Comparison of ENCODE assay signal across 9 mouse cellular contexts in the genomic region with DNA sequence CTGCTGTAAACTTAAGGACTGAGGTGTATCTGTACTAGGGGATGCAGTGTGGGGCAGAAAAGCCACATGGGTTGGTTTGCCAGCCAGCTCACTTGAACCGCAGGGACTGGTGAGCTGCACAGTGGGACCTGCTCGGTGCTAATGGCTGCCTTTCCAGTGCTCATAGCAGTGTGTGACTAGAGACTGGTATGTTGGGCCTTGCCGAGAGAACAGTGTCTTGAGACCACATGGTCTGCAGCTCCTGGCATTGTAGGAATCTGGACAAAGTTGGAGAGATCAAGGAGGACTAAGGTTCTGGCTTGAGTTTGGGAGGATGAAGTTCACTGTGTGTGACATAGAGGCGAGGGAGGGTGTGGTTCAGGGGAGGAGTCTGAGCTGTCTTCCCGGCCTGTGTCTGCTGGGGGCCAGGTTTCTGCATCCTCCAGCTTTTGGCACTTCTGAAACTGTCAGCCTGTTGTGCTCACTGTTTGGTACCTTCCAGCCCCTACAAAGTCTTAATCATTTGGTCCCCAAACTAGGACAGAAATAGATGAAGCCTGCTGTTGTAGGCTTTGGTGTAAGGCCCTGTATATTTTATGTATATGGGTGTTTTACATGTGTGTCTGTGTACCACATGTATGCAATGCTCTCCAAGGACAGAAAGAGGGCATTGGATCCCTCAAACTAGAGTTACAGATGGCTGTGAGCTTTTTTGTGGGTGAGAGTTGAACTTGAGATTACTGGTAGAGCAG. TPM values are rescaled to one million over a fixed set of nuclear protein-coding genes. Genes with fewer than 3 reads are reported as not detected.
DNase-seq lines count a peak whose midpoint lies in the region; ATAC-seq and TF ChIP-seq lines count a peak whose summit lies in the region.
"Had no signal": no experiment of that assay in that cellular context is flagged by ENCODE, and none has a peak within 500 bp of the region (broad histone marks: within the 10 kb centered on the region; RNA-seq: fewer than 3 reads in every experiment).

No protein-coding gene starts in this region.

- 0 out of 2 replicates have a peak overlapping the region, but pooled peaks have one; percentile 8 for H3K4me3 ChIP-seq in heart, embryonic 12.5 days
- peak overlapping the region; percentile 39 for H3K4me3 ChIP-seq in testis, adult 2 months (ENCODE audit: control insufficient read depth, low read depth, low read length)
- peak overlapping the region; percentile 70 for H3K4me3 ChIP-seq in liver, embryonic 11.5 days (ENCODE audit: low read depth, low read length)

- no peak for TF ChIP-seq POLR2A in testis, adult 2 months (IDR thresholded peaks at IDR 0.05; ENCODE audit: control insufficient read depth, low read depth, low read length)

- WGBS in heart, embryonic 12.5 days = 63% methylated on average over 5 of the region's 5 CpGs
- 62% methylated on average over 5 of the region's 5 CpGs for WGBS in liver, embryonic 11.5 days

- TF ChIP-seq CTCF in testis, adult 2 months (IDR thresholded peaks at IDR 0.05; ENCODE audit: control insufficient read depth, insufficient read depth, insufficient replicate concordance, low read depth, low read length) = no peak

- ATAC-seq in heart, embryonic 12.5 days (ENCODE audit: insufficient number of reproducible peaks, low FRiP score) = no peak
- no peak for ATAC-seq in liver, embryonic 11.5 days (replicated peaks; ENCODE audit: low FRiP score)

- no peaks in the 10 kb centered on the region for H3K27me3 ChIP-seq in heart, embryonic 12.5 days (replicated peaks)
- no peaks in the 10 kb centered on the region for H3K27me3 ChIP-seq in testis, adult 2 months (ENCODE audit: control insufficient read depth, insufficient read depth, low read length)
- H3K27me3 ChIP-seq in liver, embryonic 11.5 days (replicated peaks; ENCODE audit: control insufficient read depth, insufficient read depth, low read length) = no peaks in the 10 kb centered on the region

- peak overlapping the region; percentile 84 for H3K4me2 ChIP-seq in heart, embryonic 12.5 days
- peak overlapping the region; percentile 77 for H3K4me2 ChIP-seq in liver, embryonic 11.5 days

- no peak for DNase-seq in heart, adult 9 months (ENCODE audit: low spot score in 2 of 2)
- DNase-seq in testis, postnatal 14 days (ENCODE audit: low spot score) = no peak
- no peak for DNase-seq in liver, embryonic 11.5 days (ENCODE audit: low spot score)
- no peak for DNase-seq in ovary, postnatal 10 days (ENCODE audit: low spot score)
- DNase-seq in frontal cortex, postnatal 36 days (ENCODE audit: low spot score in 2 of 2) = no peak
- DNase-seq in embryo, embryonic 10 days (ENCODE audit: low spot score) = no peak
- DNase-seq: lung, adult 18-20 months had no signal

- peaks cover 41% of the 10 kb centered on the region for H3K36me3 ChIP-seq in heart, embryonic 12.5 days
- no peaks in the 10 kb centered on the region for H3K36me3 ChIP-seq in testis, adult 2 months (ENCODE audit: control insufficient read depth, insufficient read depth, low read length)
- H3K36me3 ChIP-seq in liver, embryonic 11.5 days (ENCODE audit: control insufficient read depth, insufficient read depth, low read length) = peaks cover 22% of the 10 kb centered on the region

- H3K4me1 ChIP-seq in heart, embryonic 12.5 days (replicated peaks) = peaks cover 32% of the 10 kb centered on the region
- peaks cover 12% of the 10 kb centered on the region for H3K4me1 ChIP-seq in testis, adult 2 months (ENCODE audit: control insufficient read depth, insufficient read depth, low read length)
- peaks cover 31% of the 10 kb centered on the region for H3K4me1 ChIP-seq in liver, embryonic 11.5 days (replicated peaks; ENCODE audit: control insufficient read depth, insufficient read depth, low read length)

- no peaks in the 10 kb centered on the region for H3K9me3 ChIP-seq in heart, embryonic 12.5 days (replicated peaks)
- no peaks in the 10 kb centered on the region for H3K9me3 ChIP-seq in liver, embryonic 11.5 days (ENCODE audit: control insufficient read depth, low read length)

- peak overlapping the region; percentile 66 for H3K9ac ChIP-seq in heart, embryonic 12.5 days
- H3K9ac ChIP-seq in liver, embryonic 11.5 days (ENCODE audit: low read depth, low read length) = peak overlapping the region; percentile 38; the same call in 1 of the 2 replicates

- H3K27ac ChIP-seq in heart, embryonic 12.5 days (ENCODE audit: poor library complexity, severe bottlenecking) = peak overlapping the region; percentile 97
- H3K27ac ChIP-seq in testis, adult 2 months (ENCODE audit: control insufficient read depth, insufficient read depth, low read depth, low read length) = no peak overlapping the region
- peak overlapping the region; percentile 44 for H3K27ac ChIP-seq in liver, embryonic 11.5 days (ENCODE audit: low read depth, low read length)

RNA-seq across cellular contexts. Expression of a gene that starts 1.6 kb away (rescaled TPM):
- 16.6 and 16.9 TPM in 2 replicates for polyA plus RNA-seq in heart, embryonic 12.5 days (2016; fragmentation: Nextera tagmentation; extraction: Ambion mirVana)
- polyA plus RNA-seq in testis, adult 2 months (2012; rRNA removed) = 7.9 and 9.0 TPM in 2 replicates
- 23.1 and 24.2 TPM in 2 replicates for polyA plus RNA-seq in liver, embryonic 11.5 days (2014; fragmentation: Nextera tagmentation; extraction: Ambion mirVana)

RNA-seq across cellular contexts. Expression of a gene that starts 3.7 kb away (rescaled TPM):
- 183 and 191 TPM in 2 replicates for polyA plus RNA-seq in heart, embryonic 12.5 days (2016; fragmentation: Nextera tagmentation; extraction: Ambion mirVana)
- 80.9 and 81.9 TPM in 2 replicates for polyA plus RNA-seq in testis, adult 2 months (2012; rRNA removed)
- polyA plus RNA-seq in liver, embryonic 11.5 days (2014; fragmentation: Nextera tagmentation; extraction: Ambion mirVana) = 297 and 324 TPM in 2 replicates

RNA-seq across cellular contexts. Expression of a gene that starts 19.3 kb away (rescaled TPM):
- 15.5 and 16.4 TPM in 2 replicates for polyA plus RNA-seq in heart, embryonic 12.5 days (2016; fragmentation: Nextera tagmentation; extraction: Ambion mirVana)
- polyA plus RNA-seq in testis, adult 2 months (2012; rRNA removed) = 13.4 and 13.5 TPM in 2 replicates
- polyA plus RNA-seq in liver, embryonic 11.5 days (2014; fragmentation: Nextera tagmentation; extraction: Ambion mirVana) = 10.1 and 12.3 TPM in 2 replicates

RNA-seq across cellular contexts. Expression of a gene that starts 50.7 kb away (rescaled TPM):
- polyA plus RNA-seq in heart, embryonic 12.5 days (2016; fragmentation: Nextera tagmentation; extraction: Ambion mirVana) = 47.2 and 51.8 TPM in 2 replicates
- 261 and 291 TPM in 2 replicates for polyA plus RNA-seq in testis, adult 2 months (2012; rRNA removed)
- 28.9 and 31.7 TPM in 2 replicates for polyA plus RNA-seq in liver, embryonic 11.5 days (2014; fragmentation: Nextera tagmentation; extraction: Ambion mirVana)

RNA-seq across cellular contexts. Expression of a gene that starts 54.1 kb away (rescaled TPM):
- polyA plus RNA-seq in heart, embryonic 12.5 days (2016; fragmentation: Nextera tagmentation; extraction: Ambion mirVana) = 68.1 and 73.1 TPM in 2 replicates
- polyA plus RNA-seq in testis, adult 2 months (2012; rRNA removed) = 36.5 and 38.3 TPM in 2 replicates
- 86.2 and 87.6 TPM in 2 replicates for polyA plus RNA-seq in liver, embryonic 11.5 days (2014; fragmentation: Nextera tagmentation; extraction: Ambion mirVana)

Comparison
In these comparisons a context has a peak if more than half of its experiments do, and no peak if none do; other contexts are left out.
1. H3K4me3 ChIP-seq: peak in every context shown above with its lines; median percentile 70 in liver, embryonic 11.5 days; 39 in testis, adult 2 months; 8 in heart, embryonic 12.5 days.